Mouse (Mus musculus) adrenal gland, postnatal 14 days (tissue): ENCODE results near the gene Eya2. TPM values are rescaled to one million over a fixed set of nuclear protein-coding genes. Genes with fewer than 3 reads are reported as not detected.
A peak's percentile ranks its signal among the peaks of the same experiment; 100 is the strongest.

Experiments
- DNase-seq: peaks from one replicate; pipeline ENCODE4 v3.0.0; 2021; ENCODE audit warnings: mixed read lengths
- total RNA-seq: library from RNA; stranded (reverse); gene quantifications from 2 replicates; pipeline ENCODE4 v1.2.3, GENCODE M21; 2021

The Eya2 gene
- total RNA-seq, 1 experiment from 2014 or later, result 3.2 TPM

- DNase-seq, result peak; percentile 75
Observed at GRCm38 (mm10) chr2:165818985-165819948, 224.4 kb downstream of the Eya2 start.

- DNase-seq, result no peak
Observed at GRCm38 (mm10) chr2:165820073-165820472, 225.2 kb downstream of the Eya2 start.

- no peak for DNase-seq
Observed at GRCm38 (mm10) chr2:165820504-165821095, 225.8 kb downstream of the Eya2 start.

Other genes with a start within 250 kb of the Eya2 start
- not detected in 2 replicates for gene Zfp663, start 226.3 kb upstream of the Eya2 start, total RNA-seq
- gene Zfp334, start 206.8 kb upstream of the Eya2 start, total RNA-seq, result 5.0 and 5.8 TPM in 2 replicates
- gene Ocstamp, start 194.6 kb upstream of the Eya2 start, total RNA-seq, result 0.11 TPM in 1 of 2 replicates, not detected in the other
- gene Slc13a3, start 121.8 kb upstream of the Eya2 start, total RNA-seq, result 0.71 and 11.3 TPM in 2 replicates
- gene Trp53rka, start 101.7 kb upstream of the Eya2 start, total RNA-seq, result 13.6 and 13.7 TPM in 2 replicates
- 0.89 and 0.98 TPM in 2 replicates for gene Slc2a10, start 91.2 kb upstream of the Eya2 start, total RNA-seq